Mouse (Mus musculus): ENCODE results near the gene Lrtm2.
"Not testable (repeated sequence)": the region's sequence is repeated elsewhere in the genome, so short reads cannot be mapped to it uniquely, and the experiment has no call there.

Lrtm2 gene

GRCm38 (mm10) chr6:119330506-119330905, at the start of gene Lrtm2:
Lrtm2 (minus strand) TSS chr6:119330766.
- DNase-seq (ENCODE audit: extremely low read depth, low read depth, low spot score) = no peak

GRCm38 (mm10) chr6:119378631-119379030, 48.1 kb upstream of the Lrtm2 start:
- no peak for DNase-seq (ENCODE audit: extremely low read depth, low read depth, low spot score)

DNA sequence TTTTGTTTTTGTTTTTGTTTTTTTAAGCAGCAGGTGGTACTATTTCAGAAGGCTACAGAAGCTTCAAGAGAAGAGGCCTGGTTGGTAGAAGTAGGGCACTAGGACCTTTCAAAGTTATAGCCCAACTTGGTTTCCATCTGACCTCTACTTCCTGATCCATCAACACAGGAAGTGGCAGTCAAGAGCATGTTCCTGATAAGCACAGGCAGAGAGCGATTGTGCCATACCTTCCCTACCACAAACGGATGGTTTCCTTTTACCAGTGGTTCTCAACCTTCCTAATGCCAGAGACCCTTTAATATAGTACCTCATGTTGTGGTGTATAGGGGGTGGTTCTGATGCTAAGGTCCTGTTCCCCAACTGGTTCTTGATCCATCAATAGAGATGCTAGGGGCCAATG, 47.0 kb upstream of the Lrtm2 start:
- DNase-seq (ENCODE audit: extremely low read depth, low read depth, low spot score) = no peak

DNA sequence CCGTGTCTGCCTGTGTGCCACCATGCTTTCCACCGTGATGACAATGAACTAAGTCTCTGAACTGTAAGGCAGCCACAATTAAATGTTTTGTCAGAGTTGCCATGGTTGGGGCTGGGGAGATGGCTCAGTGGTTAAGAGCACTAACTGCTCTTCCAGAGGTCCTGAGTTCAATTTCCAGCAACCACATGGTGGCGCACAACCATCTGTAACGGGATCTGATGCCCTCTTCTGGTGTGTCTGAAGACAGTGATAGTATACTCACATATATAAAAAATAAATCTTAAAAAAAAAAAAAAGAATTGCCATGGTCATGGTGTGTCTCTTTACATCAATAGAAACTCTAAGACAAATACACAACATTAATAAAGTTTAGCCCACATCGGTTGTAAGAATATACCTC, 44.5 kb upstream of the Lrtm2 start:
- no peak for DNase-seq (ENCODE audit: extremely low read depth, low read depth, low spot score)

DNA sequence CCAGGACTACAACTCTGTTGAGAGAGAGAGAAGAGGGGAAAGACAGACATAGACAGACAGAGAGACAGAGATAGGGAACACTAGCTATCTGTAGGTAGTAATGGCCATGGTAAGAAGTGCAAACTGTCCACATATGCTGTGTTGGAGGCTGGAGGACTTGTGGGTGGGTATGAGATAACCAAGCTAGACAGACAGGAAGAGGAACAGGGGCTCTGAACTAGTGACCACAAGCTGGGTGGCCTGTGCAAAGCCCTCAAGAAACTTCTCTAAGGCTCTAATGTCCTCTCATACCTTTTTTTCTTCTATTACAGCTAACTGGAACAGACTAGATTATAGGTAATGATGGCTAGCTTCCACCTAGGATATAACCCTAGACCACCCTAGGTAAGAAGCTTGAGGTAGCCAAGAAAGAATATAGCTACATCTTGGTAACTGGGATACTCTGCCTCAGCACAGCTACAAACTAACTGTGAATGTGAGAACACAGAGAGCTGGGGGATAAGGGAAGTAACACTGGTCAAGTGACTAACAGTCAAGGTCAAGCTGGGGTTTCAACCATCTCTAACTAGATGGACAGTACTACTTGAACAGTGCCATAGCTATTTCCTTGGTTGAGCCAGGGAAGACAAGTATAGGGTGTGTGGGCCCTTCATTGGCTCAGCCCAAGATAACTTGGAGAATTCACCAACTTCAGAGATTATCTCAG, 42.6 kb upstream of the Lrtm2 start:
- no peak for DNase-seq (ENCODE audit: extremely low read depth, low read depth, low spot score)

GRCm38 (mm10) chr6:119372237-119372636, 41.7 kb upstream of the Lrtm2 start:
- DNase-seq (ENCODE audit: extremely low read depth, low read depth, low spot score) = no peak

DNA sequence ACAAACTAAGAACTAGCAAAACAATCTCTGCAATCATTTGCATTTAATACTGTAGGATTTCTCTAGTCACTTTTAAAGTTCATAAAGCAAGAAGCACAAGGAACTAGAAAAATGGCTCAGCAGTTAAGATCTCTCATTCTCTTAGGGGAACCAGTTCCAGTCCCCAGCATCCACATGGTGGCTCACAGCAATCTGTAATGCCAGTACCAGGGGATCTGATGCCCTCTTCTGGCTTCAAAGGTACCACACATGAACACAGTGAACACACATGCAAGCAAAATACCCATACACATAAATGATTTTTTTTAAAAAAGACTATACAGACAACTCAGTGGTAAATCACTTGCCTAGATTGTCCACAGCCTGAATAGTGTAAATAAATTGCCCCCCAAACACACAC, 41.1 kb upstream of the Lrtm2 start:
- no peak for DNase-seq (ENCODE audit: extremely low read depth, low read depth, low spot score)

DNA sequence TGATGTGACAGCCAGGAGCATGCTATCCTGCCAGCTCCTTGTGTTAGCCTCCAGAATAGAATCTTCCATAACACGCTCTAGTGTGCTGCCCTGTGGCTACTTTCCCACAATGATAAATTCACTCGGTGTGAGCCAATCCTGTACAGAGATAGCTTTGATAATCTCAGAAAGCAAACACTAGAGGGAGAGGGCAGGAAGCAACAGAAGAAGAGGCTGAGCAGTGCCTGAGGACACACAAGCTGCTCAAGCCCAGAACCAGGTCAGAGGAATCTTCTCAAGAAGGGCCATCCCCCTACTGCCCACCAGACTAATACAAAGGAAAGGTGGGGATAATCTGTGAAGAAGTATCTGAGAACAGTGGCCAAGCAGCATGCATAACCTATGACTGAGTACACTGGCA, 36.8 kb upstream of the Lrtm2 start:
- DNase-seq (ENCODE audit: extremely low read depth, low read depth, low spot score) = no peak

GRCm38 (mm10) chr6:119366800-119367199, 36.2 kb upstream of the Lrtm2 start:
- not testable (repeated sequence) for DNase-seq (ENCODE audit: extremely low read depth, low read depth, low spot score)

GRCm38 (mm10) chr6:119363593-119363992, 33.0 kb upstream of the Lrtm2 start:
- DNase-seq (ENCODE audit: extremely low read depth, low read depth, low spot score) = no peak

GRCm38 (mm10) chr6:119360925-119361702, 30.5 kb upstream of the Lrtm2 start:
- no peak for DNase-seq (ENCODE audit: extremely low read depth, low read depth, low spot score)

DNA sequence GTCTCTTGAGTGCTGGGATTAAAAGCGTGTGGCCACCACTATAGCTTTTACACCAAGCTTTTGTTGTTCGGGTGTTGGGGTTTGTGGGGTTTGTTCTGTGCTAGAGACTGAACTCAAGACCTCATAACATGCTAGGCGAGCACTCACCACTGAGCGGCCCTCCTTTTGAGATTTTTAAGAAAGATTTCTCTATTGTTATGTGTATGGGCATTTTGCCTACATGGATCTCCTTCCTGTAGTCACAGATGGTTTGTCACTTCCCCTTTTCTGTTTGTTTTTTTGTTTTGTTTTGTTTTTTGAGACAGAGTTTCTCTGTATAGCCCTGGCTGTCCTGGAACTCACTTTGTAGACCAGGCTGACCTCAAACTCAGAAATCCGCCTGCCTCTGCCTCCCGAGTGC, 29.7 kb upstream of the Lrtm2 start:
- not testable (repeated sequence) for DNase-seq (ENCODE audit: extremely low read depth, low read depth, low spot score)

DNA sequence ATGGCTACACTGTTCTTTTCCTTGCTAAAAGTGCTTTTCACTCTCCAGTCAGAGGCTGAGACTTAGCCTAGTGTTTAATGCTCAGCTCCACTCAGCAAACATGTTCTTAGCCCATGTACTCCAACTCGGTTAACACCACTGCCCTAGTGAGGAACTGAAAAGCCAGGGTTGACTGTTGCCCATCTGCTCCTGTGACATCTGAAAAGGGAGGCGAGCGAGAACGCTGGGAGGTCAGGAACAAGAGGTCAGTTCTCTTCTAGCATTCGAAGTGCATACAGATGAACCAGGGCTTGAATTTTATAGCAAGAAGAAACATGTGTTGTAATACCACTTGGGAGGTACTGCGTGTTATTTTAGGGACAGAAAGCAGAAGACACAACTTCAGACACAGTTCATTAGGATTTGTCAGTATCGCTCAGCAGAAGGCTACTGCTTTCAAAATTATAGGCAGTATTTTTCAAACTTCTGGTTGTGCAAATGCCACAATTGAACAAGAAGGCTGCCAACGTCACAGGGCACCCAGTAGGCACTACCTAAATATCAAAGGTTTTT, 27.5 kb upstream of the Lrtm2 start:
- no peak for DNase-seq (ENCODE audit: extremely low read depth, low read depth, low spot score)

DNA sequence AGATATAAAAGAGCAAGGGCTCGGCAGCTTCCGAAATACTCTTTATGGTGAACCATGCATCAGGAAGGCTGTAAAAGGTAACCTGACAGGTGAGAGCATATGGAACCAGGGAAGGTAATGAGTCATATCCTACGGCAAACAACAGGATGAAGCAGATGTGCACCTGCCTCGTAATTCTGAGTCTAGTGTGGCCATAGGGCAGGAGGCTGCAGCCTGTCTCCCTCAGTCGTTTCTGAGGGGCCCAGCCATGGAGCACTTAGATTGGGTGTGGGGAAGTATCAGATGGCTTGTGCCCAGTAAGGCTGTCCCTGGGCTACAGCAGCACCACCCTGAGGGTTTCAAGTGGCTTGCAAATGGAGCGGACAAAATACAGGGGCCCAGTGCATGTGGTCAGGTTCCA, 21.9 kb upstream of the Lrtm2 start:
- no peak for DNase-seq (ENCODE audit: extremely low read depth, low read depth, low spot score)

DNA sequence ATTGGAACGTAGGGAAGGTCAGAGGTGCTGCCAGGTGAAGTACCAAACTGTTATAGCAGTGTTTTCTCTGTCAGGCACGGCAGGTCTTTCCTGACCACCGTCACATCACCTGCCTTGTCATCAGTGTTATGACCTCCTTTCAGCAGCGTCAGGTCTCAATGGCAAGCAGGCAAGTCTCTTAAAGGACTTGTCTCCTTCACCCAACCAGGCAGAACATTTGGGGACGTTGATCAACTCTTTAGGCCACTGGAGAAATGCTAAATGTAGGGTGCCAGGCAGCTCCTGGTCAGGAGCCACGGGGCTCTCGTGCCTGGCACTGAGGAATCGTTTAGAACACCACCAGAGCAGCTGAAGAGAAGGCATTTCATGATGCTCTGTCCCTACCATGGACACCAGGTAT, 21.1 kb upstream of the Lrtm2 start:
- no peak for DNase-seq (ENCODE audit: extremely low read depth, low read depth, low spot score)

DNA sequence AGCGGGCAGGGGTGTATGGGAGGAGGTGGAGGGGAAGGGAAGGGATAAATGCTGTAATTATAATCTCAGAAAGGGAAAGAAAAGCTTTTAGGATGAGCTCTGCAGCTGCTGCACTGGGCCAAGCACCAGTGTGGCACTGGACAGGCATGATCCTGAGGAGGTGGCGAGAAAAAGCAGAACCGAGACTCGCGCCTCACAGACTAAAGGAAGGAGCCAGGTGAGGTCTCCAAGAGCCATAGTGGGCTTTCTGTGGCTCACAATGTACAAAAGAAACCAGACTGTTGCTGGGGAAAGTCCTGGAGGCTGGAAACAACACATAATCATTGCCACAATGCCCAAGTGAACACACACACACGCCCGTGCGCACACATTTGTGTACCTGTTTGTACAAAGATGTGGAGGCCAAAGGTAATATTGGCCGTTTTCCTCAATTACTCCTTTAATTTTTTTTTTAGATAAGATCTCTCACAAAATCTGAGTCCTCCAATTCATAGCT, 20.2 kb upstream of the Lrtm2 start:
- DNase-seq (ENCODE audit: extremely low read depth, low read depth, low spot score) = no peak

GRCm38 (mm10) chr6:119348234-119348633, 17.7 kb upstream of the Lrtm2 start:
- DNase-seq (ENCODE audit: extremely low read depth, low read depth, low spot score) = no peak

- DNase-seq (ENCODE audit: extremely low read depth, low read depth, low spot score) = peak; percentile 25
These were observed 17.2 kb upstream of the Lrtm2 start for GRCm38 (mm10) chr6:119347813-119348212.

GRCm38 (mm10) chr6:119346257-119346656, 15.7 kb upstream of the Lrtm2 start:
- no peak for DNase-seq (ENCODE audit: extremely low read depth, low read depth, low spot score)

DNA sequence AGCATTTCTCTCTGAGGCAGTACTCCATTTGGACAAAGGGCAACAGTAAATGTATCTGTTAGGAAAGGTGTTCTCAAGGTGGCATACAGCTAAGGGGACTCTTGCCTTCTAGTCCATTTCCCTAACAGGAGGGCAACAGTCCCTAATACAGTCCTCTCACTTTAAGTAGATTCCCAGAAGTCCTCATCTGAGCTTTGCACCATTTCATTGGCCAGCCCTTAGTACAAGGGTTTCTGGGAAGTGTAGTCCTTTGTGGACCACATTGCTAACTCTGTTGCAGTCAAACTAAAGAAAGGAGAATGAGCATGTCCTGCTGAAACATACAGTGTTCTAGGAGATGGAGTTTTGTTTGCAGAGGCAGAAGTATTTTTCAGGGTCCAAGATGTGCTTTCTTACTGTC, 10.8 kb upstream of the Lrtm2 start:
- no peak for DNase-seq (ENCODE audit: extremely low read depth, low read depth, low spot score)

DNA sequence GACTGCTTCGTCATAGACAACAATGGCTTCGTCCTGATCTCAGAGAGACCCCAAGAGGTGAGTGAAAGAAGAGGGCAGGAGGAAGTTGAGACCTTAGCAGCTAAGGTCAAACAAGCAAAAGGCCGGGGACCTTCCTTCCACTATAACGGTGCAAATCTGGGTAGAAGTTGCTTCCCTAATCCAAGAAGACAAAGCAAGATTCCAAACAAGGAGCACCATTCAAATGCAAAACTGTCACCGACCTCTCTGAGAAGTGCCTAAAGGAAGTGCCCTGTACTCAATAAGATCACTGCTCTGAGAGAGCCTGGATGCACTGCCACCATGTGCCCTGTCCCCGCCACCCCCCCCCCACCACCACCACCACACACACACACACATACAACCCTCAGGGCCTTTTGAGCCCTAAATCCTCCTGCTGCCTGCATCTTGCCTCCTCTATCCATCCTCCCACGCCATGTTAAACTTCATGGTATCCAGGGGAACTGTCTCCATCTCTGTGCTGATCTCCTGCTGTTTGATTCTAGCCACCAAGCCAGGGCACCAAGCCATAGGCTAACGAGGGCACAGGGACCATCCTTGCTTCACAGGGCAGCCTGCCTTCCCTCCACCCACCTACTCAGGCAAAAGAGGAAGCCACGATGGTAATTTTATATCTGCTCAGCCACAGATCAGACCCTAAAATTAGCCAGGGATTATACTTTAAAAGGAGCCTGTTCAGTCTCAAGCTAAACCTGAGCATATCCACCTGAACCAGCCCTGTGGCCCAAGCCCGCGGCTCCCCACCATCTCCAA, 7.8 kb upstream of the Lrtm2 start:
- no peak for DNase-seq (ENCODE audit: extremely low read depth, low read depth, low spot score)

Measured in fat pad, adult 2 months (tissue).